Mouse (Mus musculus) hematopoietic stem cell, adult 5-6 weeks (primary cell): Measurements from ENCODE around the gene Vps4a. TPM values are rescaled to one million over a fixed set of nuclear protein-coding genes. Genes with fewer than 3 reads are reported as not detected.

Experiments
- ATAC-seq, 2 experiments: fragments of 125-278 bp in 1 of 2; replicated peaks in 1 of 2; 2 replicates each; pipeline ENCODE4 v1.8.0; 2016 to 2017; ENCODE audit warnings: inconsistent platforms in 2 of 2, mild to moderate bottlenecking in 2 of 2, moderate number of reproducible peaks in 2 of 2, low read depth in 1 of 2, moderate TSS enrichment in 1 of 2; ENCODE audit not compliant: low FRiP score in 2 of 2, poor library complexity in 2 of 2, severe bottlenecking in 2 of 2, insufficient read depth in 1 of 2, low TSS enrichment in 1 of 2
- total RNA-seq: library from RNA; stranded (forward); fragments of 172-1452, 232-1000 nt; gene quantifications from 2 replicates; pipeline ENCODE4 v1.2.3, GENCODE M21; 2017

The Vps4a gene
- total RNA-seq, 1 experiment from 2014 or later, result 40.3 TPM

DNA sequence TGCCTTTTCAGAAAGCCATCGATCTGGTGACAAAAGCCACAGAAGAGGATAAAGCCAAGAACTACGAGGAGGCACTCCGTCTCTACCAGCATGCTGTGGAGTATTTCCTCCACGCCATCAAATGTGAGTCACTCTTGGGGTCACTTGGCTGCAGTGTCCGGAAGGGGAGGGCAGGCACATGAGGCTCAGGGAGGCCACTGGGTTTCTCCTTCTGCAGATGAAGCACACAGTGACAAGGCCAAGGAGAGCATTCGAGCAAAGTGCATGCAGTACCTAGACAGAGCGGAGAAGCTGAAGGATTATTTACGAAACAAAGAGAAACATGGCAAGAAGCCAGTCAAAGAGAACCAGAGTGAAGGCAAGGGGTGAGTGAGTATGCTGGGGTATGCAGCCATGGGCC lies 5.6 kb downstream of the Vps4a start:
- no peak for ATAC-seq

DNA sequence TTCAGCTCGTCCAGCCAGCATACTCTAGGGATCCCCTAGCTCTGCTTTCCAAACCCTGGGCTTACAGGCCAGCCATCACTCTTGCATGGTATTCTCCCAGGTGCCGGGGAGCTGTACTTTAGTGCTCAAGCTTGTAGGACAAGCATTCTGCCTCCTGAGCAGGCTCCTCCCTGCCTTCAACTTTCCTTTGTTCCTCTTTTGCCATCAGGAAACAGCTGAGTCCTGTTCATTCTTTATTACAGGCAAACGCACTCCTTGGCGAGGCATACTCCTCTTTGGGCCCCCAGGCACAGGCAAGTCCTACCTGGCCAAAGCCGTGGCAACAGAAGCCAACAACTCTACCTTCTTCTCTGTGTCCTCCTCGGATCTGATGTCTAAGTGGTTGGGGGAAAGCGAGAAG lies 9.6 kb downstream of the Vps4a start:
- peak; percentile 18 to 64; a peak in 2 of 4 replicates for ATAC-seq

DNA sequence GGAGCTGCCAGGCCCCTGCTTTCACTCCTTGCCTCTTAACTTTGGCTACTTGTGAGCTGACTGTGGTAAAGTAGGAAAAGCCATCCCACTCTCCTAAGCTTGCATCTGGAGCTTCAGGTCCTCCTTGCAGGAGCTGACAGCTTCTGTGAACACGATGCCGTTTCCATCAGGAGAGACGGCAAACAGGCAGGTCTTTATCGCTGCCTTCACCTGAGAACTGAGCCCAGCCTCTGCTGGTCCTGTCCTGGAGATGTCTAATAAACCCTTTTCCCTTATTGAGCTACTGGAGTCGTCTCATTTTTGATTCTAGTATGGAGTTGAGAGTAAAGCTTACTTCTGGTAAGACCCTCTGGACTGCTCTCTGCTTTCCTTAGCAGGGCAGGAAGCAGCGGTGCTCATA lies 14.5 kb downstream of the Vps4a start:
- no peak for ATAC-seq

- no peak for ATAC-seq
Measured at GRCm38 (mm10) chr8:107046976-107047375, 16.0 kb downstream of the Vps4a start.

DNA sequence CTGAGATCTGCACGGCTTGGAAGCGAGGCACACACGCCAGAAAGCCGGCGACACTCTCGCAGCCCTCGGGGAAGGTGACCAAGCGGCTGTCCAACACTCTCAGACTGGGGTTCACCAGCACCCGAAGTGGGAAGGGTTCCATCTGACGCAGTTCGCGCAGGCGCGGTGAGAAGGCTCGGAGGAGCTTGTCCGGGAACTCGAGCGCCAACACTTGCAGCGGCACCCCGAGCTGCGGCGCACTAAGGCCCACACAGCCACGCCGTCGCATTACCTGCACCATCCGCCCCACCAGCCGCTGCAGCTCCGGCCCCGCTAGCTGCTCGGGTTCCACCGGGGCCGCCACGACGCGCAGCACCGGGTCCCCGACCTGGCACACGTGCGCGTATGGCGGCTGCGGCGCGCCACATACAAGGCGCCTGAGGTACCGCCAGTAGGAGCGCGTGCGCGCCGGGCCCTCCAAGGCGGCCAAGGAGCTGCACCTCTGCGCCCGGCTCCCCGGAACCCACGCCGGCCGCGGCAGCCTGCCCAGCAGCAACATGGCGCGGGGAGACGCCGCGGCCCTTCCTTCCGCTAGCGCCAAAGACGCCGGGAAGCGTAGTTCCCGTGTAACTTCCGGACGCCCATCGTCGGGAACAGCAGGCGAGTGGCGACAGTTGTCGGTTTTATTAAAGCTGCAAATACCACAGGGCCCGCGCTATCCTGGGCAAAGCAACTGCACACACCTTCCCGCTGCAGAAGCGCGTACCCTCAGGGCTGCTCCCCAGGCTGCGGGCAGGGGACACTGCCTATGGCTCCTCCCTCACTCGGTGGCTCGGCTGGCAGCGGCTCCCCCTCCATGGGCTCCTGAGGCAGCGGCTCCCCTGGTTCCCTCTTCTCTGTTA lies 17.3 kb downstream of the Vps4a start, which contains the start of gene Pdf:
Gene Pdf, minus strand, starts transcription at position 554 of the 881 bp plus-strand sequence.
- ATAC-seq, result peak; percentile 72 to 81

DNA sequence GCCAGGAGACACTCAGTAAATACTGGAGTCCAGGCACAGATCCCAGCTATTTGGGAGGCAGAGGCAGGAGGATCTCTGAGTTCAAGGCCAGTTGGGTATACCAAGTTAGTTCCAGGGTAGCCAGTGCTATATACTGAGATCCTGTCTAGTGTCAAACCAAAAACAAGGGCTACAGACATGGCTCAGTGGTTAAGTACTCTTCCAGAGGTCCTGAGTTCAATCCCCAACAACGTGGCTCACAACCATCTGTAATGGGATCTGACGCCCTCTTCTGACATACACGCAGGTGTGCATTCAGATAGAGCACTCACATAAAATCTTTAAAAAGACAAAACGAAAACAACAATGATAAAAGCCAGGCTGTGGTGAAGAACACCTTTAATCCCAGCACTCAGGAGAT lies 18.5 kb downstream of the Vps4a start:
- no peak for ATAC-seq

- no peak for ATAC-seq
Measured at GRCm38 (mm10) chr8:107052046-107052445, 21.0 kb downstream of the Vps4a start.

DNA sequence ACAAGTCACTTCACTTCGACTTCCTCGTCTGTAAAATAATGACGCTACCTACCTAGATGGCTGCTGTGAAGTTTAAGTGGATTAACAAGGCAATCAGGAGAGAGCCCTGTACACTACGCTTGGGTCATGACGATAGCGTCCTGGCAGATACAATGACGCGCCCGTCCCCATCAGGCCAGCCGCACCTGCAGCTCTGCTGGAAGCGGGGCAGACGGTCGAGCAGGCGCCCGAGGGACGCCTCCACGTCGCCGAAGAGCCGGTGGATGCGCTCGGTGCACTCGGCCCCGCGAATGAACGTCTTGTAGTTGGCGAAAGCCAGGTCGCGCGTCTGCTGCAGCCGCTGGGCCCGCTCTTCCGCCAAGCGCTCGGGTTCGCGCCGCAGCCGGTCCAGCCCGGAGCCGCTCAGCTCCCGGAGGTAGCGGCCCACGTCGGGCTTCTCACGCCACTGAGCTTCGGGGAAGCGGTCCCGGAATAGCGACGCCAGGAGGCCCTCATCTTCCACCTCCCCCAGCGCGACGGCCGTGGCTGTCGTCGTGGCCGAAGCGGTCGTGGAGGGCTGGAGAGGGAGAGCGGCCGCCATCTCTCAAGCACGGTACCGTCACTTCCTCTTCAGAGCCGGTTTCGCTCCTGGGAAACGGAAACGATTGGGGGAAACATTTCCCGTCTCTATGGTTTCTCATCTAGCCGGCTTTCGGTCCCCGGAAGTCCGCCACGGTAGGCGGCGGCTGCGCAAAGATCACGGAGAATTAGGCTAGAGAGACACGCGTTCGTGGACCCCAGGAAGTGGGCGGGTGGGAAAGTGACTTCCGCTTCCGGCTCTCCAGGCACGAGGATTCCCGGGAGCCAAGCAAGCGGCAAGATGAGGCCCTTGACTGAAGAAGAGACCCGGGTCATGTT lies 25.3 kb downstream of the Vps4a start, which contains the start of the genes Cog8 and Nip7:
Gene Cog8, minus strand, starts transcription at position 614 of the 897 bp plus-strand sequence.
Gene Nip7, plus strand, starts transcription at position 802 of the 897 bp plus-strand sequence.
- peak; percentile 92 to 95 for ATAC-seq

DNA sequence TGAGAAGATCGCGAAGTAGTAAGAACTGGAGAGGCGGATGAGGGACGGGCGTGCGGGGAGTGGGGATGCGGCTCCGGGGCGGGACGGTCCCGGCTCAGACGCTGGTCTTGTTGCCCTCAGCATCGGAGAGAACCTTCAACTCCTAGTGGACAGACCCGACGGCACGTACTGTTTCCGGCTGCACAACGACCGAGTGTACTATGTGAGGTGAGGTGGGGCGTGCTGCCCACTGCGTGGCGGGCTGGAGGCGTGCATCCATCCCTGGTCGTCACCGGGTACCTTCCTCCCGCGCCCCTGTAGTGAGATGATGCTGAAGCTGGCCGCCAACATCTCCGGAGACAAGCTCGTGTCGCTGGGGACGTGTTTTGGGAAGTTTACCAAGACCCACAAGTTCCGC lies 25.9 kb downstream of the Vps4a start:
- ATAC-seq, result peak; percentile 52 to 68

GRCm38 (mm10) chr8:107062613-107063012 lies 31.6 kb downstream of the Vps4a start:
- no peak for ATAC-seq

DNA sequence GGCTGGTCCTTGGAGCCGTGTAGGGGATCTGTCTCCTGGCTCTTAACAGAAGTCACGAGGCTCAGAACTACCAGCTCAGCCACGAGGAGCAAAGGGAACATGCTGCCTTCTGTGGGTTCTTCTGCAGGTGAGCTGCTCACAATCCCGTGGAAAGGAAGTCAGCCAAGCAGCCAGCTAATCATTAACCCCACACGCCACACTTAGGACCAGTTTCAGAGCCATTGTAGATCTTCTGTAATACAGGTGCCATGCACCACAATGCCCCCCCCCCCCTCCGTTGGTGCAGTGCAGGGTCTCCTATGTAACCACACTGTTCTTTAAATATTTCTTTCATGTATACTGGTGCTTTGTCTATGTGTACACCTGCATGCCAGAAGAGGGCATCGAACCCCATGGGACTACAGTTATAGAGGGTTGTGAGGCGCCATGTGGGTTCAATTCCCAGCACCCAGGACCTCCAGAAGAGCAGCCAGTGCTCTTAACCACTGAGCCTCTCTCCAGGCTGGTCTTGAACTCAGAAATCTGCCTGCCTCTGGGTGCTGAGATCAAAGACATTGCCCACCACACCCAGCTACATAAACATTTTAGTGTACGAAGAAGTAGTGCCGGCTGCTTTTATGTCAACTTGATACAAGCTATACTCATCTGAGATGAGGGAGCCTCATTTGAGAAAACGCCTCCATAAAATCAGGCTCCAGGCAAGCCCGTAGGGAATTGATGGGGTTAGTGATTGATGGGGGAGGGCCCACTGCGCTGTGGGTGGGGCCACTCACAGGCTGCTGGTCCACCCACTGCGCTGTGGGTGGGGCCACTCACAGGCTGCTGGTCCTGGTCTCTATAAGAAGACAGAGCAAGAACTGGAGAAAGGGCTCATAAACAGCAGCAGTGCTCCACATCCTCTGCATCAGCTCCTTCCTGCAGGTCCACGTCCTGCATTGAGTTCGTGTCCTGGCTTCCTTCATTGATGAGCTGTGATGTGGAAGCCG lies 34.8 kb downstream of the Vps4a start, which contains the start of gene Tmed6:
Gene Tmed6, minus strand, starts transcription at position 134 of the 986 bp plus-strand sequence.
- peak in 1 of 2 experiments; percentile 53; a peak in 3 of 4 replicates for ATAC-seq

DNA sequence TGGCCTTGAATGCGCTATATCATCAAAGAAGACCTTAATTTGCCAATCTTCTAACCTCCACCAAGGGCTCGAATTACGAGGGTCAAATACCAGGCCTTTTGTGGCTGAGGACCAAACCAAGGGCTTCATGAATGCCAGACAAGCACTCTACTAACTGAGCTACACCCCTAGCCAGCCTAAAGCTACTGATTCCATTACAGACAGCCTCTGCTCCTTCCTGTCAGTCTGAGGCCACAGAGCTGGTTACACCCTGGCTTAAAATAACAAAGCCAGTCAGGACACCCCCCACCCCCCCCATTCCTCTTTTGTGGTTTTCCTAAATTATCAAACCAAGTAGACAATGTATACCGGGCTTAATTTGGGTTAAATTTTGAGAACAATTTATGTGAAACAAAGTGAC lies 42.7 kb downstream of the Vps4a start:
- ATAC-seq, result no peak

GRCm38 (mm10) chr8:107074128-107074527 lies 43.1 kb downstream of the Vps4a start:
- no peak for ATAC-seq

DNA sequence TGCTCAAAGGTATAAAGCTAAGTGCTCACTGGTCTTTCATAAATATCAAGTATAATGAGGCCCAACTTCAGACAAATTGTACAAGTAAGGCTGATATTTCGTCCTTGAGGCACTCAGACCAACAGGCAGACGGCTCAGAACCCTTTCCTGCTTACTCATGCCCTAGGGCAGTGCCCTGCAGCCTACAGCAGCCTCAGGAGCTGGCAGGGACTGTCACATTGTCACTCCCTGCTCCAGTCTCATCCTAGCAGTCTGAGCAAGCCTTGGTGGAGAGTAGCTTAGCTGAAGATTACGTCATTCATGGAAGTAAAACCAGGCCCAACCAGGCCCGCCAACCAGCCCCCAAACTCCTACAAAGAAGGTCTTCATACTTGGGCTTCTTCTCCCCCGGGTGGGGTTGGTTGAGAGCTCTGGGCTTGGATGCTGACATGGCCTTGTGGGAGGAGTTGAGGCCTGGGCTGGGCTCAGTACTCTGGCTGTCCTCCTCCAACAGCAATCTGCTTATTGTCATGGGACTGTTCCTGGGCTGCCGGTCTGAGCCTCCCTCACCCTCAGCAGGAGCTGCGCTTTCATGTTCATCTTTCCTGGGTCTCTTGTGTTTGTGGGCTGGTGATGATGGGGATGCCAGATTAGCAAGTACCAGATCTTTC lies 45.3 kb downstream of the Vps4a start:
- no peak for ATAC-seq

DNA sequence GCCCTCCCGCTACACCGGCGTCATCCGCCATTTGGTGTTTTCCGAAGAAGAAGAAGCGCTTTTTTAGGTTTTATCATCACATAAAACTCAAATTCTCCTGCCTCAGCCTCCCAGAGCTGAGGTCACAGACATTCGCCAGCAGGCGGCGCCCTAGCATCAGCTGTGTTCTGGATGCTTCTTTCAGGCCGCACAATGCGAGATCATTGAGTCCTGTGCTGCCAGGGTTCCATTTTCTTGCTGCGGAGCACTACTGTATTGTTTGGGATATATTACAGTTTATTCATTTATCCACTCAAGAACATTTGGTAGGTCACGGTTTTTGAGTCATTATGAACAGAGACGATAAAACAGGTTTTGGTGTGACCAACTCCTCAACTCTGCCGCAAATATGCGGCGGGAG lies 54.3 kb downstream of the Vps4a start:
- ATAC-seq, result no peak

- no peak for ATAC-seq
Measured at GRCm38 (mm10) chr8:107086018-107086417, 55.0 kb downstream of the Vps4a start.
